Mouse (Mus musculus) E14TG2a.4 (cell line): ENCODE measurements around the gene Gm42417.

Experiments used
- CTCF ChIP-seq: conservative IDR thresholded peaks from 2 replicates; pipeline ENCODE4 v1.5.1; 2014; ENCODE audit warnings: low read length
- NANOG ChIP-seq: IDR thresholded peaks from 2 replicates; pipeline ENCODE4 v1.6.1; 2014; ENCODE audit warnings: borderline replicate concordance, low read length, mixed read lengths

GRCm38 (mm10) chr1:36513310-36513709 lies 25.9 kb downstream of the Gm42417 start:
- TF ChIP-seq CTCF (no peak), NANOG (no peak)
